Mouse (Mus musculus) cerebellum, postnatal 14 days (tissue): ENCODE data around the gene B3gnt8.

Experiments
- DNase-seq, 2 experiments: peaks; one replicate each; pipeline ENCODE4 v3.0.0; 2021; ENCODE audit warnings: mixed read lengths in 2 of 2

Gene B3gnt8

DNA sequence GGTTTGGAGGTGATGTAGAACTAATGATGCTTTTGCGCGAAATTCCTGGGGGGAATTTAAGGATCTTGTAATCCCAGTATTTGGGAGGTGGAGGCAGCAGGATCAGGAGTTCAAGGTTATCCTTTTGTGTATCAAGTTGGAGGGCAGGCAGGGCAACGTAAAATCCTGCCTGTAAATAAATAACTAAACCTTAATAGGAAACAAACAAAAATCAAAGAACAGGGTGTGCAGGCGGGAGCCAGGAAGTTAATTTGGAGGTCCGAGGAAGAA is 6.8 kb upstream of the B3gnt8 start:
- DNase-seq = no peak

GRCm38 (mm10) chr7:25620101-25620500 is 6.4 kb upstream of the B3gnt8 start:
- DNase-seq = peak in 1 of 2 experiments; percentile 8

GRCm38 (mm10) chr7:25620751-25621150 is 5.7 kb upstream of the B3gnt8 start:
- peak in 1 of 2 experiments; percentile 3 for DNase-seq

GRCm38 (mm10) chr7:25623857-25624370 is 2.5 kb upstream of the B3gnt8 start:
- DNase-seq = peak; percentile 72 to 74

GRCm38 (mm10) chr7:25624851-25625250 is 1.6 kb upstream of the B3gnt8 start:
- DNase-seq = peak in 1 of 2 experiments; percentile 12

DNA sequence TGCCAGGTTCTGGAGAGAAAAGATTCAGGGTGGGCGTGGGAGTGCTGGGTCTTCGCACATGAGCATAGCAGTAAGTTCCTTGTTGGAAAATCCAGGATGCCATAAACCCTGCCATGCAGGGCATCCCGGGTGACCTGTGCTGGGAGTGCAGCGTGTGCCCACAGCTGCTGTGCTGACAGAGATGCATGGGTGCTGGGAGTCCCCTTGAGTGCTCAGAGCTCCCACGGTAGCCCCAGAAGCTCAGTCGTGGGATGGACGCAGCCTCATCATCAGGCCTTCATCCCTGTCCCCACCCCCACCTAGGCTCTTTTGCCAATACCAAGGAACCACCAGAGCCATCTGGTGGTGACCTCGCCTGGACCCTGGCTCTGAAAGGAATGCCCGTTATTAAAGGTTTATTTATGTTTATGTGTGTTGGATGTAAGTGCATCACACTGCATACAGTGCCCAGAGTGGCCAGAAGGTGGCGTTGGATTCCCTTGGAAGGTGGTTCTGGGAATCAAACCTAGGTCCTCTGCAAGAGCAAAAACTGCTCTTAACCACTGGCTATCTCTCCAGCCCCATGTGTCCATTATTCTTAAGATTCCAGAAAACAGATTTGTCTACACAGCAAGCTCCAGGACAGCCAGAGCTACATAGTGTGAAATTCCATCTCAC is 732 bp upstream of the B3gnt8 start:
- peak; percentile 72 to 81 for DNase-seq

- DNase-seq = peak in 1 of 2 experiments; percentile 41
Observed at GRCm38 (mm10) chr7:25627431-25628322, 1.2 kb downstream of the B3gnt8 start.

DNA sequence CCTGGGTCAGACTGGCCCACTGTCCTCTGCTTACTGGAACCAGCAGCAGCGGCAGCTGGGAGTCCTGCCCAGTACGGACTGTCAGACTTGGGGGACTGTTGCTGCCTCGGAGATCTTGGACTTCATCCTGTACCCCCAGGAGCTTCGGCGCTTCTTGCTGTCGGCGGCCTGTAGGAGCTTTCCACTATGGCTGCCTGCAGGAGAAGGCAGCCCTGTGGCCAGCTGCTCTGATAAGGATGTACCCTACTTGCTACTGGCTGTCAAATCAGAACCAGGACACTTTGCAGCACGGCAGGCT is 1.8 kb downstream of the B3gnt8 start:
- DNase-seq = no peak

- DNase-seq = no peak
Observed at GRCm38 (mm10) chr7:25632679-25633078, 6.2 kb downstream of the B3gnt8 start.

DNA sequence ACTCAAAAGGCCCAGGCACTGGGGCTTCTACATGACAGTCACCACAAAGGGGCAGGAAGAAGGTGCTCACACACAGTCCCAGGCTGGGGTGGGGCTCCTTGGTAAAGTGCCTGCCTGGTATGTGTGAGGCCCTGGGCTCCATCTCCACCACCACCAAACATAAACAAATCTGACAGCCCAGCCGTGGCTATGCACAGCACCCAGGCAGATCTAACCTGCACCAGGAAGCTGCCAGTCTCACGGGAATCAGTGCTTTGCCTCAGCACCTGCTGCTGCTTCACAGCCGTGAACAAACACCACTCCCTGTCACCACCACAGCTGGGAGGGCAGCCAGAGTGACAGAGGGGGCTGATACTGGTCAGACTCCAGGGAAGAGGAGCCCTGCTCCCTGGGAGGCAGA is 9.9 kb downstream of the B3gnt8 start:
- DNase-seq = no peak

DNA sequence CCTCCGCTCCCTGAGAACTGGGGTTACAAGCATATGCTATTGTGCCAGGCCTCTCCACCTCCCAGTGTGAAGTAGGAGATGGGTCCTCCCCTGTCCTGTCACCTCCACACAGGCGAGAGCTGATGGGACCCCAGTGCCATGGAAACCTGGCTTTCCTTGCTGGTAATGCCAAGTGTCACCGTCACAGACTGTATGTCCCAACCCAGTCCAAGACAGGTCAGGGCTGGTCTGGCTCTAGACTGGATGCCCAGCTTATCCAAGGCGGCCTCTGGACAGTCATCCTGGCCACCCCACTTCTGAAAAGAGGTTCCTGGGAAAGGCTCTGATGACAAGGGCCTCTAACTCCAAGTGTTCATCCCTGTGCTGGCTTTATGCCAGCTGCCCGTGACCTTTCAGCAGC is 10.6 kb downstream of the B3gnt8 start:
- DNase-seq = no peak

GRCm38 (mm10) chr7:25639754-25640153 is 13.3 kb downstream of the B3gnt8 start:
- DNase-seq = peak; percentile 61 to 76

GRCm38 (mm10) chr7:25644136-25644535 is 17.7 kb downstream of the B3gnt8 start:
- DNase-seq = peak in 1 of 2 experiments; percentile 41

DNA sequence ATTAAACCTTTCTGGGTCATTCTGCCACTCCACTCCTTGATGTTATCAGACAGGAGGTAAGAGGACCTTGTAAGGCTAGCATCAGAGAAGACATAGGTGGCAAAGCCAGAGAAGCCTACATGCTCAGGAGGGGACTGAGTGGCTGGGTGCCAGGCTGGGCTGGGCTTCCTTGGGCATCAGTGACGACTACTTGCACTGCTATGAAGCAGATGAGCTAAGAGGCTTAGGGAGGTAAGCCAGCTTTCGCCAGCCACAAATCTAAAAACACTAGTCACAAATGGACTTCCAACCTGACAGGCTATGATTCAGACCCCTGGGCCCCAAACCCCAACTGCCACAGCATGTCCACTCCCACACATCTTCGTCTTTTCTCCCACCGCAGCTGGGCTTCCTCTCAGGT is 18.2 kb downstream of the B3gnt8 start:
- peak; percentile 61 to 71 for DNase-seq

GRCm38 (mm10) chr7:25645074-25645473 is 18.6 kb downstream of the B3gnt8 start:
- DNase-seq = no peak

GRCm38 (mm10) chr7:25647574-25648123 is 21.2 kb downstream of the B3gnt8 start:
- DNase-seq = no peak

DNA sequence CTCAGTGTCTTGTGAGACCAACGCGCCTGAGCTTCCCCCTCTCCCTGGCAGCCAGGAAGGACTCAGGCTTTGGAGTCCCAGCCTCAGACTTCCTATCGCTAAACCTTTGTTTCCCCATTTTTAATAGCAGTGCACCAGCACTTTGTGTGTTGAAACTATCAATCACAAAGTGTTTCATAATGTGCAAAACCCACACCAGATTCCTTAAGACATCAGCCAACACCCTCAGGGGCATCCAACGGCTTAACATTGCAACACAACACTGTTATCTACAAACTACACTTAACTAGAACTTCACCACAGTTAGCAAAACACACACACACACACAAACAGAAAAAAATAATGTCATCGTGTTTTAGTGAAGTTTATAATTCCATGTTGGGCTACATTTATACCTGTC is 23.4 kb downstream of the B3gnt8 start:
- DNase-seq = no peak

GRCm38 (mm10) chr7:25651281-25651680 is 24.8 kb downstream of the B3gnt8 start:
- no peak for DNase-seq

DNA sequence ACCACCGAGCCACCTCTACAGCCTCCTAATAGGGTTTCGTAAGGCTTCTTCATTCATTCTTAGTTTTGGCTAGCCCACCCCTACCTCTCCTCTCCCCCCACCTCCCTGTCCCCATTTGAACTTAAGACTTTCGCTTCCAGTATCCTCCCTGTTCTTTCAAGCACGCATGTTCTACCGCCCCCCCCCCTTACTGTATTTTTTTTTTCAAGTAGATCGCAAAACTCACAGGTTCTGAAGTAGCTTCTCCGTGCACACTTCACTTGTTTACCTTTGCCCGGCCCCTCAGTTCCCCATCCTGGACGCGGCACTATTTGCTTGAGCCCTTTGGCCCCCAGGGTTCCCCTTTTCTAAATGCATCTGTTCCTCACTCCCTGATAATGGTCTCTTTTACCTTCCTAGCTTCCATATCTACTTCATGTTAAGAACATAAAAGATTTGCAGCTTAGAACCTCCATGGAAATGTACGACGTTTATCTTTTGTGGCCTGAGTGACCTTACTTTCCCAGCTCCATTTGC is 25.8 kb downstream of the B3gnt8 start:
- no peak for DNase-seq

- DNase-seq = peak; percentile 73 to 79
Observed at GRCm38 (mm10) chr7:25655601-25656428, 29.4 kb downstream of the B3gnt8 start.

DNA sequence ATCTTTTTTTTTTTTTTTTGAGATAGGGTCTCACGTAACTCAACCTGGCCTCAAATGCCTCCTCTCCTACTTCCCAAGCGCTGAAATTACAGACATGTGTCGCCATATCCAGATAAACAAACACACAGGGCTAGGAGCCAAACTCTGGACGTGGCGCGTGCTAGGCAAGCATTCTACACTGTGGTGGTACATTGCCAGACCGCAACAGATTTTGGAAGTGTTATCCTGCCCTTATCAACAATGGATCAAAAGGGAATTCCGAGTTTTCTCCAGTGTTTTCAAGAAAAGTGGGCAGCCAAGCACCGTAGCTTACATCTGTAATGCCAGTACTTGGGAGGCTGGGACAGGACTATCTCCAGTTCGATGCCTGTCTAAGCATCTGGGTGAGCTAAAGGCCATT is 31.3 kb downstream of the B3gnt8 start:
- DNase-seq = peak; percentile 41 to 62

DNA sequence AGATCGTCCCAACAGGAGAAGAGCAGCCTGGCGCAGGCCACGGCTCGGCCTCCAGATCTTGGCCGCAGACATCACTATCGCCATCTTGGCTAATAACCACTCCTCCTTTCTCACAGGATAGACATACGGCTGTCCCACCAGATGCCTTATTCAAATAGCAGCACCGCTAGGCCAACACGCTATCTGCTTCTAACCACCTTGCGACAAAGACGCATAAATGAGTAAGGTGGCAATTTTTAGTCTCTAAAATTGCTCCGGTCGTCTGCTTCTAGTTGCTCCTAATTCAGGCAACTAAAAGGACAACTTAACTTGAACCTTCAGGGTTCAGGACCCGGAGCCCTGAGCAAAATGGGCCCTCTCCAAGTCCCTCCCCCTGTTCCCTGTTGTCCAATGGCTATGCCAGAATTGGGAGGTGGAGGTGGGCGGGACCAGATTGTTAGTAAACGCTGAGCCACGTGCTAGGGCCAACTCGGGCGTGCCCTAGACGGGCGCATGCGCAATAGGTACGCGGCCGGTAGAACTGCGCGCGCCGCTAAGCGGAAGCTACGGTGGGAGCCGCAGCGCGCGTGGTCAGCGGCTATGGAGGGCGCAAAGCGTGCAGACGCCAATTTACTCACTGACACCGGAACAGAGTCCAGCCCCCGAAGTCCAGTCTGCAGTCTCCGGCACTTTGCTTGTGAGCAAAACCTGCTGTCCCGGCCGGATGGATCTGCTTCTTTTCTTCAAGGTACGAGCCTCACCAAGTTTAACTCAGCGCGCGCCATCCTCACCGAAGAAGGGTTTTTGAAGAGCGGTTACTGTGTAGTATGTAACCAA is 32.4 kb downstream of the B3gnt8 start, which contains the start of the genes Bckdha and Exosc5:
TSS of gene Bckdha (minus strand) at position 325 of the 816 bp plus-strand sequence.
TSS of gene Exosc5 (plus strand) at position 508 of the 816 bp plus-strand sequence.
- peak; percentile 99 to 100 for DNase-seq
